ENCODE assay signal across 7 mouse cellular contexts in the genomic region with DNA sequence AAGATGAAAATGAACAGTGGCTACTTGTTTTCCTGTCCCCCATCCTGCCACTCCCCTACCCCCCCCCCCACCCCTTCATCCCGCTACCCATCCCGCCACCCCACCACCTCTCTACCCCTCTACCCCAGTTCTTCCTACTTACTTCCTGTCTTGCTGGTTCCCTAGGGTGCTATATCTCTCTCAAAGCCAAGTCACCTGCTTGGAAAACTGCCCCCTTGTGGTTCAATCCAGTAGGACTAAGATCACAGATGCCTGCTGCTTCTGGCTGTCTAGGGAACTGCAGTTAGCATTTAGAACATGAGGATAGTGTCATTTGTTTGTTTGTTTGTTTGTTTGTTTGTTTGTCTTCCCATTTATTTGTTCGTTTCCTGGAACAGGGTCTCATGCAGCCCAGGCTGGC.
DNase-seq lines count a peak whose midpoint lies in the region; ATAC-seq lines count a peak whose summit lies in the region.

No protein-coding gene starts in this region.

- 49% methylated on average over 3 of the region's 3 CpGs for WGBS in heart, embryonic 10.5 days

- H3K36me3 ChIP-seq in heart, embryonic 10.5 days, result no peaks in the 10 kb centered on the region

- H3K4me3 ChIP-seq in heart, embryonic 10.5 days, result no peak overlapping the region

- no peak overlapping the region for H3K27ac ChIP-seq in heart, embryonic 10.5 days

- peaks cover 4% of the 10 kb centered on the region; the same call in 1 of the 2 replicates for H3K27me3 ChIP-seq in heart, embryonic 10.5 days (ENCODE audit: insufficient read depth, poor library complexity, severe bottlenecking)

- peak; percentile 55; the same call in 1 of the 2 replicates for ATAC-seq in megakaryocyte-erythroid progenitor cell, adult 5-6 weeks (replicated peaks; ENCODE audit: low FRiP score, low TSS enrichment, poor library complexity, severe bottlenecking)

- DNase-seq in heart, postnatal 10 days, result peak; percentile 37 to 63
- no peak for DNase-seq in heart, embryonic 10.5 days (ENCODE audit: low spot score)
- peak; percentile 48 for DNase-seq in right cerebral cortex, adult 18-20 months
- no peak for DNase-seq in right cerebral cortex, postnatal 25 days
- peak; percentile 54 for DNase-seq in embryo, embryonic 11 days
- DNase-seq in urinary bladder, postnatal 36 days (ENCODE audit: low spot score in 2 of 2), result no peak

- H3K9me3 ChIP-seq in heart, embryonic 10.5 days, result no peaks in the 10 kb centered on the region

- peaks cover 3% of the 10 kb centered on the region; the same call in 1 of the 2 replicates for H3K4me1 ChIP-seq in heart, embryonic 10.5 days

- intact Hi-C loops in heart, postnatal 10 days (cut with DNase I), result loop anchor here (10.0 kb wide), 1 partner anchor 585 kb away; no protein-coding TSS in a partner anchor

Comparison
In these comparisons a context has a peak if more than half of its experiments do, and no peak if none do; other contexts are left out.
1. DNase-seq: peak in heart, postnatal 10 days (2 of 2), right cerebral cortex, adult 18-20 months (single experiment) and embryo, embryonic 11 days (single experiment); none in heart, embryonic 10.5 days (single experiment), right cerebral cortex, postnatal 25 days (single experiment) and urinary bladder, postnatal 36 days (0 of 2).